Mouse (Mus musculus) CD4-positive, CD25-positive, alpha-beta regulatory T cell, adult 4 months (primary cell): ENCODE measurements at regions not wholly inside any gene's neighbourhood (a gene's known extent, or its start where the extent isn't known, plus 50 kb on each side); places are given as distances from the start of the nearest gene placed in this dataset.
"Not testable (repeated sequence)": the region's sequence is repeated elsewhere in the genome, so short reads cannot be mapped to it uniquely, and the experiment has no call there.

Experiments
- ATAC-seq: one replicate; pipeline ENCODE4 v1.8.0; 2017

DNA sequence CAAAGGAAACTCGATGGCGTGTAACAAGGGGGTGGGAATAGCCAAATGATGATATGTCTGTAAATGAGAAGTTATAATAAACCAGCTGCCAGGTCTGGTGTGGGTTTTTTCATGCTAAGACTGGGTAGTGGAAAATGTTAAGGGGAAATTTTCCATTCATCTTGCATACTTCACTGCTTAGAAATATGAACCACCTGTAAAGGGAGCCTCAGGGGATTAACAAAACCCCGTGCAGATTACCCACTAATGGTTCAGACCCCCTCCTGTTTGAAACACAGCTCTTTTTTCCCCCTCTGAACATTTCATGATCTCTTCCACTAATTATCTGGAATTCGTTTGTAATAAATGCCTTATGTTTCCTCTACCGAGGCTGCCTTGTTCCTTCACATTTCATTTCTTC, 446.0 kb upstream of the Hsf2 start:
- ATAC-seq, result no peak

DNA sequence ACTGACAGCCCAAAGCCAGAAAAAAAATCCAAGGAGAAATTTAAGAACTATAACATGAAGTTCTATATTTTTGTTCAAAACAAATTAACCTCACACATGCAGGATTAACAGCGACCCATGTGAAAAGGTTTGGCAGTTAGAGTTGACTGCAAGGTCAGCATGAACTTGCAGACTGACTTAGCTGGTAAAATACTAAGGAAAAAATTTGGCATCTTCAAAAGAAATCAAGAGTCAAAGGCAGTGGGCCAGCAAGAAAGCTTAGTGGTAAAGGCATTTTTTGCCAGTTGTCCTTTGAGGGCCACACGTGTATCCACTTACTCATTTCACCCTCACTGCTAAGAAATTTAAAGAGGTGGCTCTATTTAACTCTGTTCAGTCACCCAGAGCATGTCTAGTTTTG, 440.2 kb upstream of the Hsf2 start:
- no peak for ATAC-seq

DNA sequence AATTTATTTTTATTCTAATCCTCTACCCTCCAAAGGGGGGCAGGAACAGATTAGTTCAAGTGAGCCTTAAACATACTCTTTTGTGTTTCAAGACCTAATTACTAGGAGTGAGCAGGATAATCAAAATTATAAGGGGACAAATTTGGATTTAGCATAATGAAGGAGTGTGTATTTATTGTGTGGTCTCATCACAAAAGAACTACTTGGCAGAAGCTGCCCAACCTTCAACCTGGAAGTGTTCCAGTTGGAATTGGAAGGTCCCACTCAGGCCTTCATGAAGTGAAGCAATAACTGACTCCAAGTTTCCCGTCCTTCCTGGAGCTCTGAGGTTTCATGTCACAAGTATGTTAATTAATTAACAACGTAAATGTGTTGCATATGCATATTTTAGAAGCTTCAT, 439.3 kb upstream of the Hsf2 start:
- ATAC-seq, result no peak

- ATAC-seq, result no peak
Measured at GRCm38 (mm10) chr10:57047719-57048118, 438.5 kb upstream of the Hsf2 start.

DNA sequence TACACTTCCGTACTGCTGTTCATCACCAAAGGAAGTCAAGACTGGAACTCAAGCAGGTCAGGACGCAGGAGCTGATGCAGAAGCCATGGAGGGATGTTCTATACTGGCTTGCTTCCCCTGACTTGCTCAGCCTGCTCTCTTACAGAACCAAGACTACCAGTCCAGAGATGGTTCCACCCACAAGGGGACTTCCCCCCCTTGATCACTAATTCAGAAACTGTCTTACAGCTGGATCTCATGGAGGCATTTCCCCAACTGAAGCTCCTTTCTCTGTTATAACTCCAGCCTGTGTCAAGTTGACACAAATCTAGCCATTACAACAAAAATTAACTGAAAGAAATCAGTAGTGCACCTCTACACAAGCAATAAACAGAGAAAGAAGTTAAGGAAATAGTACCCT, 432.8 kb upstream of the Hsf2 start:
- not testable (repeated sequence) for ATAC-seq

- ATAC-seq, result no peak
Measured at GRCm38 (mm10) chr10:57090131-57090530, 396.1 kb upstream of the Hsf2 start.

- ATAC-seq, result no peak
Measured at GRCm38 (mm10) chr10:57095920-57096319, 390.3 kb upstream of the Hsf2 start.

DNA sequence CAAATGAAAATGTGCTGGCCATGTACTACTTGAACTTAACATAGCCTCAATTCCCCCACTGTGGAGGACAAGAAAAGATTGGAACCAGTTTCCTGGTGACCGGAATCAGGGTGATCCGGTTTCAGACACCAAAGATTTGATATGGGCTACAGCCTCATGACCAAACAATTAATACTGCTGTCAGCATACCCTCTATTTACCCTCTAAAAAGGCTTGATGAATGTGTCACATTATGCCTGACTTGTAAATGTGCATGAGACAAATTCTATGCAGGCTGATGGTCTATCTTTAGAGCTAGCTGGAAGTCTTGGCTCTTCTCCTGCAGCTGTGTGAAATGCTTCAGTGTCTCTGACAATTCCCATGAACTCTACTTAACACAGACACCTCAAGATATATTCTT, 372.8 kb upstream of the Hsf2 start:
- no peak for ATAC-seq

DNA sequence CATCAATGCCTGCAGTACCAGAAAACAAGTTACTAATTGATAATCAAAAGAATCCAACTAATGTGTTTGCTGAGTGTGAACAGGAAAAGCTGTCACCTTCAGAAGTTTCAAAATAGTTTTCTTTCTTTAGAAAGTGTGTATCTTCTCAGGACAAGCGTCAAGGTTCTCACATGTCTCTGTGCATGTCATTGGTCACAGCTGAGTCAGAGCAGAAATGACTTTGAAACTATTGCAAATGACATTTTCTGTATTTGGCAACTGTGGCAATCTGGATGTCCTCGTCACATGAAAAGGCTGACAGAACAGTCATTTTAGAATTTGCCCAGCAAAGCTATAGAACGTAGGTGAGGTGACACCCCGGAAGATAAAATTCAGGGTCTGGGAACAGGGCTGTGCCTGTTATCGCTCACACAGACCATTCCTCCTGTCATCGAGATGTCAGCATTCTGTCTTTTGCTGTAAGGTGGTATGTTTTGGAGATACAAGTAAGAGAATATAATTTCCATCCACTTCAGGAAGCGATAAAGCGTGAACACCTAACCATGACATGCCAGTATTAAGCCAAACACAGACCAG, 371.4 kb upstream of the Hsf2 start:
- no peak for ATAC-seq

DNA sequence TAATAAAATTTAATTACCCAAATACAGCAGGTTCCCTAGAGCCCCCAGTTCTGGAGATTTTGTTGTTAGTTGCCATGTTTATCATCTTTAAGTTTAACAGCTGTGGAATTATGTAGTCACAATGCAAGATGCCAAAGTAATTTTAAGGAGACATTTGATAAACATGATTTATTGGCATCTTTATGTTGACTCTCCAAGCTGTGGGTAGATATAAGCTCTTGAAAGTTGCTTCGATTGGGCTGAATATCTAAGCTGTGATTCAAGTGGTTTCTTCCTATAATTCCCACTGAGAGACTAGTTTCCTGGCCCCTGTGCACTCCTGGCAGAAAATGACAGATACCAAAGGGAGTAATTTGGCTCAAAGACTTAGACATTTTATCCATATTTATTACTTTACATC, 364.7 kb upstream of the Hsf2 start:
- ATAC-seq, result no peak

GRCm38 (mm10) chr10:57127185-57127584, 359.0 kb upstream of the Hsf2 start:
- ATAC-seq, result no peak

GRCm38 (mm10) chr10:57156426-57156825, 329.8 kb upstream of the Hsf2 start:
- ATAC-seq, result no peak

DNA sequence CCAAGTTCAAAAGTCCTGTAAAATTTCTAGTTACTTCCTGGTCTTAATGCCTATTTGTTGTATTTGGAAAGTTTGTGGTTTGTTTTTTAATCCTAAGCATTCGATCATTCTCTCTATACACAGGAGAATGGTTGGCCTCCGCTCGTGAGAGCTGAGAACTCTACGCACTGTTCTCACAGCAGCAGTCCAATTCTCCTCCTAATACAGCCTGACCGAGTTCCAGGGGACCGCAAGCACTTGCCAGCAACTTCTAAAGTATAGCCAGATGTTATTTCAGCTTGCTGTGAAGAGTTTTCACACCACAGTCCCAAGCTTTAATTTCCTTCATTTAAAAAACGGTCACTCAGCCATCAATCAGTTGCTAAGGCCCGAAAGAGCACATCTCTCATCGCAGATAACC, 329.3 kb upstream of the Hsf2 start:
- no peak for ATAC-seq

- ATAC-seq, result no peak
Measured at GRCm38 (mm10) chr10:57160546-57160945, 325.6 kb upstream of the Hsf2 start.

- ATAC-seq, result no peak
Measured at GRCm38 (mm10) chr10:57163359-57163758, 322.8 kb upstream of the Hsf2 start.

- no peak for ATAC-seq
Measured at GRCm38 (mm10) chr10:57183560-57183959, 302.6 kb upstream of the Hsf2 start.

DNA sequence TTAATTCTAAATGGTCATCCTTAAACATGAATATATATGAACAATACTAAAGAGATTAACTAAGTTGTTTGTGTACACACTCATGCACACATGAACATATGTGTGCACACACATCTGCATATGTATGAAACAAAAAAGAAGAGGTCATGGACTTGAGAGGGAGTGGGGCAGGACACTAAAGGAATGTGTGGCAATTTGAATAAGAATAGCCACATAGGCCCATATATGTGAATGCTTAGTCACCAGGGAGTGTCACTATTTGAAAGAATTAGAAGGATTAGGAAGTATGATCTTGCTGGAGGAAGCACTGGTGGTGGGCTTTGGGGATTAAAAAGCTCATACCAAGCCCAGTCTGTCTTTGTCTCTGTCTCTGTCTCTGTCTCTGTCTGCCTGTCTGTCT, 275.5 kb upstream of the Hsf2 start:
- no peak for ATAC-seq

- no peak for ATAC-seq
Measured at GRCm38 (mm10) chr10:57231117-57231516, 255.1 kb upstream of the Hsf2 start.

GRCm38 (mm10) chr10:57281220-57281619, 205.0 kb upstream of the Hsf2 start:
- no peak for ATAC-seq

DNA sequence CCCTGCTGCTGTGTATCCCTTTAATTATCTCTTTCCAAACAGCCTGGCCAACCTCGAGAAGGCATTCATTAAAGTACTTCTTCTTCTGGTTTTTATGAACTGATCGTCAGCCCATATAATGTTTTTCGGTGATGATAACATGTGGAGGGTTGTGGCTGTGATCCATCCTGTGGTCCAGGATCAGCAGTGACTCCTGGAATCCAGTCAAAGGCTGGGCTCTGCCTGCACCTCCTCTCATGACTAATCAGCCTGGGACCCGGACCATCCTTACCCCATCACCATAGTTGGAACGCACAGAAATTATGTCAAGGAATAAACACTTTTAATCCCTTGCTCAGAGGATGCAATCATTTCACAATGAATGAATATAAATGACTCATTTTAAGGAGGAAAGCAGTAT, 203.3 kb upstream of the Hsf2 start:
- no peak for ATAC-seq

DNA sequence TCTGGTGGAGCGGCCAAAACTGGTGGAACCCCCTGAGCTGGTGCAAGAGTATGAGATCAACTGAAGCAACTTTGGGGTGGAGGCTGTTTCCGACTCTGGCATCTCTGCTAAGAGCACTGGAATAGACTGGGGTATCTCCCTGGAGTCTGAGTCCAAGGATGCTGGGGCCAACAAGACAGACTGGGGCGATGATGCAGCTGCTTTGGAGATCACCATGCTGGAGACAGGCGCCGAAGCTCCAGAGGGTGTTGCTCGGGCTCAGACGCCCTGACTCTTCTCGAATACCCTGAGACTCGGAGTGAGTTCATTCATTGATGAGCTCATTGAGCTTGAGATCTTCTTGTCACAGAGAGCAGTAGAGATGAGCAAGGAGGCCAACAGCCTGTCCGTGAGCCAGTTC, 194.6 kb upstream of the Hsf2 start:
- ATAC-seq, result no peak

GRCm38 (mm10) chr10:57313799-57314198, 172.4 kb upstream of the Hsf2 start:
- ATAC-seq, result no peak

GRCm38 (mm10) chr10:57317067-57317466, 169.1 kb upstream of the Hsf2 start:
- no peak for ATAC-seq

DNA sequence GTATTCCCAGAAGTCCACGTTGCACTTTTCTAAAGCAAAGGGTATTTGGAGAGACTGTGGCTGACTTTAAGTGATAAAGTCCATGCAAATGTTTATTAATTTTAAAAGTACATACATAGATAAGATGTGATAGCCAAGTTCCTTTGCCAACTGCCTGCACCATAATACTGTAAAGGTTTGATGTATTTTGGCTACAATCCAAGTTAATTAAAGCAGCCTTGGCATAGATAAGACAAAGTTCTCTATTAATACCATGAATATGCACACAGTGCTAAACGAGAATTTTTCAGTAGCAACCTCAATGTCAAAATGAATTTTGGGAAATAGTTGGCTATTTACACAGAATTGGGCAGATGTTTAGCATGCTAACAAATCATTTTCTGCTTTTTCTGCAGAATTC, 167.0 kb upstream of the Hsf2 start:
- ATAC-seq, result no peak

GRCm38 (mm10) chr10:57322717-57323424, 163.3 kb upstream of the Hsf2 start:
- no peak for ATAC-seq
